Mouse (Mus musculus) testis, adult 2 months (tissue): ENCODE measurements at regions not wholly inside any gene's neighbourhood (a gene's known extent, or its start where the extent isn't known, plus 50 kb on each side); places are given as distances from the start of the nearest gene placed in this dataset.

Source experiments
- CTCF ChIP-seq: fragments of 200-500 bp; IDR thresholded peaks from 2 replicates; pipeline ENCODE4 v1.5.1; 2012; ENCODE audit warnings: low read depth, mild to moderate bottlenecking, inconsistent platforms, low read length, moderate library complexity; ENCODE audit not compliant: control insufficient read depth, insufficient read depth, insufficient replicate concordance
- POLR2A ChIP-seq: fragments of 200-500 bp; IDR thresholded peaks from 2 replicates; pipeline ENCODE4 v1.6.1; 2012; ENCODE audit warnings: low read depth, mild to moderate bottlenecking, inconsistent platforms, low read length, moderate library complexity; ENCODE audit not compliant: control insufficient read depth

DNA sequence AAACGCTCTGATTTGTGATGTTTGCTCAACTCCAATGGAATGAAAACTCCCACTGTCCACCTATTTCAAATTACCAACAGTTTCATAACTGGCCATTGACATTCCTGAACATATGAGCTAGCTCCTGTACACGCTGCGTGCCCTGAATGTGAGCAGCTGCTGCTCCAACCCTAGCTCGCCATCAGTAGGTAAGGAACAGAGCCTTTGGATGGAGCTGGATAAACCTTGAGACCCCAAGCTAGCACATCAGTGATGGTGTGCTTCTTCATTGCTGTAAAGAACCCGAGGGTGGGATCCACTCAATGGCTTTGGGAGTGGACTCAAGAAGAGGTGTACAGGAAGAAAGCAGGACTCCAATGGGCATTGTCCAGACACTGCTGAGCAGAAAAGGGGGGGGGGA is 101.8 kb upstream of the Gdnf start:
- TF ChIP-seq POLR2A = no peak
- TF ChIP-seq CTCF = no peak
